In genomic region chr7:90461441-90461840, GRCm38 (mm10) we compare ENCODE assay signal across 1 mouse cellular context.
TF ChIP-seq lines count a peak whose summit lies in the region.

No protein-coding gene starts in this region.

TF ChIP-seq in CH12.LX, 34 proteins besides CTCF, POLR2A, EP300 and RAD21:
- TF ChIP-seq MXI1 (IDR thresholded peaks at IDR 0.05; ENCODE audit: low read depth, low read length): 0 out of 2 replicates have a peak, but pooled peaks have one; percentile 3
- TF ChIP-seq BHLHE40 (IDR thresholded peaks at IDR 0.05; ENCODE audit: low read depth, low read length): no peak
